Mouse (Mus musculus) ES-E14 (cell line): ENCODE data around the gene Scamp4. TPM values are rescaled to one million over a fixed set of nuclear protein-coding genes. Genes with fewer than 3 reads are reported as not detected.

Source experiments
- DNase-seq: peaks from one replicate; pipeline ENCODE4 v3.0.0-alpha.2; 2013; ENCODE audit warnings: low read depth, low spot score
- H3K27ac ChIP-seq: 2 replicates; pipeline ENCODE4 v1.5.1; 2012; ENCODE audit warnings: low read depth, mild to moderate bottlenecking, low read length, moderate library complexity, mixed read lengths; ENCODE audit not compliant: poor library complexity, insufficient read depth, severe bottlenecking
- H3K36me3 ChIP-seq: 2 replicates; pipeline ENCODE4 v1.6.1; 2012; ENCODE audit warnings: mild to moderate bottlenecking, low read length, moderate library complexity, mixed read lengths; ENCODE audit not compliant: control insufficient read depth, poor library complexity, insufficient read depth, severe bottlenecking
- H3K4me1 ChIP-seq, 2 experiments: fragments of 150-350 bp in 1 of 2; sonication (generic) in 1 of 2; 2 replicates each; pipeline ENCODE4 v1.6.1; 2012; ENCODE audit warnings: low read length in 2 of 2, mild to moderate bottlenecking in 1 of 2, mixed read lengths in 1 of 2; ENCODE audit not compliant: control insufficient read depth in 2 of 2, insufficient read depth in 2 of 2, poor library complexity in 1 of 2
- H3K4me3 ChIP-seq, 2 experiments: fragments of 150-350 bp in 1 of 2; sonication (generic) in 1 of 2; 2 replicates each; pipeline ENCODE4 v1.5.1; 2012; ENCODE audit warnings: low read length in 2 of 2, low read depth in 1 of 2, mild to moderate bottlenecking in 1 of 2, mixed read lengths in 1 of 2; ENCODE audit not compliant: insufficient read depth in 1 of 2, poor library complexity in 1 of 2, severe bottlenecking in 1 of 2
- H3K9ac ChIP-seq: 2 replicates; pipeline ENCODE4 v1.6.1; 2012; ENCODE audit warnings: low read depth, mild to moderate bottlenecking, low read length, mixed read lengths; ENCODE audit not compliant: poor library complexity, insufficient read depth, severe bottlenecking
- H3K9me3 ChIP-seq: fragments of 150-350 bp; sonication (generic); 2 replicates; pipeline ENCODE4 v1.6.1; 2012; ENCODE audit warnings: low read depth, mild to moderate bottlenecking, low read length; ENCODE audit not compliant: control insufficient read depth, insufficient read depth
- CHD2 ChIP-seq: IDR thresholded peaks from 2 replicates; pipeline ENCODE4 v1.6.1; 2014; ENCODE audit warnings: mild to moderate bottlenecking, low read depth, low read length, inconsistent platforms
- HCFC1 ChIP-seq: IDR thresholded peaks from 2 replicates; pipeline ENCODE4 v1.6.1; 2012; ENCODE audit warnings: low read length, inconsistent platforms, borderline replicate concordance; ENCODE audit not compliant: insufficient read depth
- MAFK ChIP-seq: IDR thresholded peaks from 2 replicates; pipeline ENCODE4 v1.6.1; 2014; ENCODE audit warnings: mild to moderate bottlenecking, low read depth, low read length, inconsistent platforms; ENCODE audit not compliant: insufficient read depth
- ZC3H11A ChIP-seq: IDR thresholded peaks from 2 replicates; pipeline ENCODE4 v1.6.1; 2012; ENCODE audit warnings: low read depth, mild to moderate bottlenecking, inconsistent platforms, low read length, borderline replicate concordance
- ZNF384 ChIP-seq: IDR thresholded peaks from 2 replicates; pipeline ENCODE4 v1.6.1; 2012; ENCODE audit warnings: low read depth, low read length, inconsistent platforms
- in situ Hi-C, 2 experiments: fragments of 600-800 bp; cut with MboI; formaldehyde crosslinking; loops; one replicate each; pipeline ENCODE4 v1.15.1; 2025; ENCODE audit warnings: low sequenced_read_pairs in 2 of 2, inconsistent platforms in 1 of 2; ENCODE audit not compliant: unreplicated experiment in 2 of 2
- total RNA-seq: library from RNA; depleted of rRNA; stranded (reverse); fragments of 300-350 nt; gene quantifications from 2 replicates; pipeline ENCODE4 v1.2.3, GENCODE M21; 2012

The Scamp4 gene
- total RNA-seq, 1 experiment: 54.8 TPM

DNA sequence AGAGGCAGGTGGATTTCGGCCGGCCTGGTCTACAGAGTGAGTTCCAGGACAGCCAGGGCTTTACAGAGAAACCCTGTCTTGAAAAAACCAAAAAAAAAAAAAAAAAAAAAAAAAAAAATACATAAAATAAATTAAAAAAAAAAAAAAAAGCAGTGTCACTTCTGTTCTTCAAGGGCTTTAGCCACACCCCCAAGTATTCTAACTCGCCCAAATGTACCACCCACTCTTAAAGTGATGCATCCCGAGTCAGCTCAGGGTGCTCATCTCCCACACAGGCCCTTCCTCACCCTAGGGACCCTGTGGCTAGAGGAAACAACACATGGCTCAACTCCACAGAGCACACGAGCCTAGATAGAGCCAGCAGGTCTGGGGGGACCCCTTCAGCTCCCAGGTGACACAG, 19.6 kb upstream of the Scamp4 start:
- H3K9ac ChIP-seq: no peak overlapping the region
- peaks cover 3 to 13% of the 10 kb centered on the region in 2 experiments; a peak in 2 of 4 replicates for H3K4me1 ChIP-seq
- H3K27ac ChIP-seq: no peak overlapping the region
- in situ Hi-C loops: no loop called here
- DNase-seq: no peak
- no peaks in the 10 kb centered on the region for H3K9me3 ChIP-seq
- H3K4me3 ChIP-seq: no peak overlapping the region
- no peaks in the 10 kb centered on the region; the same call in 1 of the 2 replicates for H3K36me3 ChIP-seq
- TF ChIP-seq MAFK: no peak
- no peak for TF ChIP-seq CHD2
- no peak for TF ChIP-seq HCFC1
- TF ChIP-seq ZNF384: no peak; the same call in 1 of the 2 replicates
- no peak for TF ChIP-seq ZC3H11A

DNA sequence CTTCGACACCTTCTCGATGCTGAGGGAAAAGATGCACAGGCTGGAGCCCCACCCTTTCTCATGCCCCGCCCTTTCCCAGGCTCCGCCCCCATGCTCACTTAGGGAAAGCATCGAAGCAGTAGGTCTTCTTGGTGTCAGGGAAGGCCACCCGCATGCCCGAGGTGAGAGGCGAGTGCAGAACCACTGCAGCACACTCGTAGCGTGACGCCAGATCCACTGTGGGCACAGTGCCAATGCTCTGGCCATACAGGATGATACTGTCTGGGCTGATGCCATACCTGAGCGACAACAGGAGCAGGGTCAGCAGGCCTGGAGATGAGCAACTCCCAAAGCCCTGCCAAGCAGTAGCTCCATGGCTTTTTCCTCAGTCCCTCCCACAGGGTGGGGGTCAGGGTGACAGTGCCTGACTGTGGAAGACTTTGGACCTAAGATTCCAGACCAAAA, 18.6 kb upstream of the Scamp4 start:
- no peak for DNase-seq
- H3K36me3 ChIP-seq: no peaks in the 10 kb centered on the region; the same call in 1 of the 2 replicates
- H3K4me3 ChIP-seq: peak overlapping the region; percentile 32 to 33; a peak in 2 of 4 replicates
- H3K9me3 ChIP-seq: no peaks in the 10 kb centered on the region
- in situ Hi-C loops: no loop called here
- H3K27ac ChIP-seq: no peak overlapping the region
- TF ChIP-seq CHD2 (no peak), HCFC1 (no peak), MAFK (no peak), ZNF384 (no peak), ZC3H11A (no peak)
- H3K4me1 ChIP-seq: peaks cover 3 to 12% of the 10 kb centered on the region in 2 experiments; a peak in 3 of 4 replicates
- H3K9ac ChIP-seq: no peak overlapping the region

GRCm38 (mm10) chr10:80584642-80585552, 17.8 kb upstream of the Scamp4 start:
- no peaks in the 10 kb centered on the region for H3K9me3 ChIP-seq
- no peaks in the 10 kb centered on the region; the same call in 1 of the 2 replicates for H3K36me3 ChIP-seq
- no peak for DNase-seq
- in situ Hi-C loops: no loop called here
- H3K4me3 ChIP-seq: 0 out of 4 replicates have a peak overlapping the region, but pooled peaks of 1 of the 2 experiments have one; percentile 4
- H3K9ac ChIP-seq: no peak overlapping the region
- peaks cover 3 to 16% of the 10 kb centered on the region in 2 experiments; a peak in 3 of 4 replicates for H3K4me1 ChIP-seq
- H3K27ac ChIP-seq: no peak overlapping the region
- TF ChIP-seq ZNF384 (no peak), HCFC1 (no peak), ZC3H11A (no peak), CHD2 (no peak), MAFK (no peak)

DNA sequence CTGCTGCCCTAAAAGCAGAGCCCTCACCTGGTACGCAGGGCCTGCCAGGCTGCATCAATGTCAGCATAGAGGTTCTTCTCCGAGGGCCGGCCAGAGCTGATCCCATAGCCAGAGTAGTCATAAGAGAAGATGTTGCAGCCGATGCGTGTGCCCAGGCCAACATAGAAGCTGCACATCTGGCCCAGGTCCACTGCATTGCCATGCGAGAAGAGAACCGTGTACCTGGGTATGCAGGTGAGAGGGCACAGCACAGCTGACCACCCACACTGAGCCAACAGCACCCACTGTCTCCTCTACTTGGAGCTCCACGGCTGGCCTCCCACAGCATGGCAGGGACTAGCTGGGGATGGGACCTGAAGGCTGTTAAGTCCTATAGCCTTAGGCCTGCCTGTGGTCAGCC, 17.1 kb upstream of the Scamp4 start:
- no peaks in the 10 kb centered on the region; the same call in 1 of the 2 replicates for H3K36me3 ChIP-seq
- H3K9ac ChIP-seq: no peak overlapping the region
- H3K4me1 ChIP-seq: peaks cover 3 to 16% of the 10 kb centered on the region in 2 experiments; a peak in 3 of 4 replicates
- in situ Hi-C loops: no loop called here
- DNase-seq: no peak
- no peak overlapping the region for H3K27ac ChIP-seq
- TF ChIP-seq CHD2 (no peak), HCFC1 (no peak), ZC3H11A (no peak), MAFK (no peak), ZNF384 (no peak)
- H3K9me3 ChIP-seq: no peaks in the 10 kb centered on the region
- no peak overlapping the region for H3K4me3 ChIP-seq
